Mouse (Mus musculus) kidney, embryonic 15.5 days (tissue): ENCODE data around the gene Smarce1. TPM values are rescaled to one million over a fixed set of nuclear protein-coding genes. Genes with fewer than 3 reads are reported as not detected.

Experiments used
- ATAC-seq: fragments of 200-750 bp; cut with Nextera tagmentation; replicated peaks from 2 replicates; pipeline ENCODE4 v1.8.0; 2017; ENCODE audit warnings: moderate TSS enrichment; ENCODE audit not compliant: low FRiP score
- H3K27ac ChIP-seq: fragments of 300-500 bp; sonication (generic); 2 replicates; pipeline ENCODE4 v1.5.1; 2015; ENCODE audit warnings: mild to moderate bottlenecking, inconsistent platforms
- H3K27me3 ChIP-seq: fragments of 300-500 bp; sonication (generic); 2 replicates; pipeline ENCODE4 v1.6.1; 2015; ENCODE audit warnings: inconsistent platforms
- H3K36me3 ChIP-seq: fragments of 300-500 bp; sonication (generic); 2 replicates; pipeline ENCODE4 v1.6.1; 2015; ENCODE audit warnings: inconsistent platforms
- H3K4me1 ChIP-seq: fragments of 300-500 bp; sonication (generic); 2 replicates; pipeline ENCODE4 v1.6.1; 2015; ENCODE audit warnings: inconsistent platforms
- H3K4me2 ChIP-seq: fragments of 300-500 bp; sonication (generic); 2 replicates; pipeline ENCODE4 v1.6.1; 2015; ENCODE audit warnings: moderate library complexity, mild to moderate bottlenecking, inconsistent platforms
- H3K4me3 ChIP-seq: fragments of 300-500 bp; sonication (generic); replicated peaks from 2 replicates; pipeline ENCODE4 v1.5.1; 2015; ENCODE audit warnings: mild to moderate bottlenecking, inconsistent platforms
- H3K9ac ChIP-seq: fragments of 300-500 bp; sonication (generic); 2 replicates; pipeline ENCODE4 v1.6.1; 2015; ENCODE audit warnings: mild to moderate bottlenecking, inconsistent platforms
- H3K9me3 ChIP-seq: fragments of 300-500 bp; sonication (generic); replicated peaks from 2 replicates; pipeline ENCODE4 v1.6.1; 2016; ENCODE audit warnings: inconsistent platforms
- WGBS: fragments of 180-500 bp; shearing (Covaris S2); methylation state at CpG from one replicate; pipeline ENCODE4 v1.1.7; 2015; ENCODE audit warnings: mixed read lengths; 5-methylcytosine and 5-hydroxymethylcytosine counted together
- polyA plus RNA-seq: library from polyadenylated mRNA; unstranded; fragments of >200 nt; fragmentation: Nextera tagmentation; extraction: Ambion mirVana; gene quantifications from 2 replicates; pipeline ENCODE4 v1.2.1, GENCODE M21; 2015

Gene Smarce1
- polyA plus RNA-seq, 1 experiment from 2014 or later = 249 TPM

- ATAC-seq = no peak
- Histone ChIP-seq H3K27me3 (no peaks in the 10 kb centered on the region), H3K4me3 (no peak overlapping the region), H3K4me2 (no peak overlapping the region), H3K4me1 (0 out of 2 replicates have a peak, but pooled peaks cover 3% of the 10 kb centered on the region), H3K27ac (no peak overlapping the region), H3K36me3 (peaks cover 92% of the 10 kb centered on the region), H3K9ac (no peak overlapping the region), H3K9me3 (no peaks in the 10 kb centered on the region)
- WGBS = 54% methylated on average over 2 of the region's 2 CpGs
These were observed 9.0 kb downstream of the Smarce1 start for GRCm38 (mm10) chr11:99221811-99222210.

DNA sequence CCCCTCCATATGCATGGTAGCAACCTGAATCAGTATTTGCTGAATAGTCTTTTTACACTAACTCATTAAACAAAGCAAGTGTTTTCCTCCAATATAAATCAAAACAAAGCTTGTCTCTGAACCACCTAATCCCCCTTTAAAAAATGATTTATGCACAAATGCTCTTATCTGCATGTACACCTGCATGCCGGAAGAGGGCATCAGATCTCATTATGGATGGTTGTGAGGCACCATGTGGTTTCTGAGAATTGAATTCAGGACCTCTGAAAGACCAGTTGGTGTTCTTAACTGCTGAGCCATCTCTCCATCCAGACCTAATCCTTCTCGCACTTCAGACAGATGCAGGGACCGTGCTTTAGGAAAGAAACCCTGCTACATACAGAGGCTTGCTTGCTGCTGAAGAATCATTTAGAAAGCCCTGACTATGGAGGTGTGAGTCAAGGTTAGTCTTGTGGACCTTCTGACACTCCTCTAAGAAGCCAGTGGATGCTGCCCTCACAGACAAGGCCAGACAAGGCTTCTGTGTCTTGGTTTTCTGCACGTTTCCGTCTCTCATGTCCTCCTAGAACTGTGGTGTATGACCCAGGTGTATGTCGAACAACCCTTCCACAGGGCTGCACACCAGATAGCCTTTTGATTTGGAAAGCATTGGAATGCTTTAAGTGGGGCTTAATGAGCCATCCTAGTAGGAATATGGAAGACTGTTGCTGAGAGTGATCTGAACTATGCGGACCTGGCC is 13.4 kb downstream of the Smarce1 start:
- no peaks in the 10 kb centered on the region for H3K9me3 ChIP-seq
- no peak overlapping the region for H3K27ac ChIP-seq
- 92% methylated on average over 7 of the region's 7 CpGs for WGBS
- H3K9ac ChIP-seq = no peak overlapping the region
- ATAC-seq = no peak
- H3K4me2 ChIP-seq = no peak overlapping the region
- peaks cover 97% of the 10 kb centered on the region for H3K36me3 ChIP-seq
- H3K4me1 ChIP-seq = 0 out of 2 replicates have a peak, but pooled peaks cover 3% of the 10 kb centered on the region
- no peak overlapping the region for H3K4me3 ChIP-seq
- H3K27me3 ChIP-seq = no peaks in the 10 kb centered on the region

DNA sequence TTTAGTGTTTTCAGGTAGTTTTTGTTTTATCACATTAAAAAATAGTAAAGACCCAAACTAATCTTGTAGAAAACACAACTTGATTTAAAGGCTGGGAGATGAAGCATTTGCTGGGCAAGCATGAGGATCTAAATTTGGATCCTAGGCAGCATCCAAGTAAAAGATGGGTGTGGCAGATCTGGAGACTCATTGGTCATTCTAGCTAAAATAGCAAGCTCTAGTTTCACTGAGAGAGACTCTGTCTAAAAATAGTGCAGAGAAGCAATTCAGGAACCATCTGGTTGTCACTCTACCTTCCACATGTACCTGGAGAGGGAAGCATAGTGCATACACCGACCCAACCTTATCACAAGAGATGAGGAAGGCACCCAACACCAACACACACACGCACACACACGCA is 14.6 kb downstream of the Smarce1 start:
- no peak overlapping the region for H3K4me2 ChIP-seq
- H3K9me3 ChIP-seq = no peaks in the 10 kb centered on the region
- 99% methylated on average over 3 of the region's 3 CpGs for WGBS
- H3K4me1 ChIP-seq = no peaks in the 10 kb centered on the region
- H3K9ac ChIP-seq = no peak overlapping the region
- no peak overlapping the region for H3K27ac ChIP-seq
- peaks cover 98% of the 10 kb centered on the region for H3K36me3 ChIP-seq
- ATAC-seq = no peak
- H3K27me3 ChIP-seq = no peaks in the 10 kb centered on the region
- H3K4me3 ChIP-seq = no peak overlapping the region

DNA sequence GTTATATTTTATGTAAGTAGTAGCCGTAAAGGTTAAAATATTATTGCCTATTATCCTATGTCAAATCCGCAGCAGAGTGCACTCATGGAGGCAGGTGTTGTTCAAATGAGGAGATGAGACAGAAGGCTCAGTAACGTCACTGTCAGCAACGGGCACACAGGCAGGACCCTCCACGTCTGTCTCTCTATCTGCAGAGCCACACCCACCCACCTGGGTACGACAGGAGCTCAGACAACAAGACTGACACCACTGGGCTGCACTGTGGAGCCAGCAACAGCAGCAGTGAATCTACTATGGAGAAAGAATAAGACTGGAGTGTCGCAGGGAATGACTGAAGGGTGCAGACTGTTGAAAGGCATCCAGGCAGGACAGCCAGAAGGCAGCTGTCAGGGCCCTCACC is 18.1 kb downstream of the Smarce1 start:
- ATAC-seq = no peak
- Histone ChIP-seq H3K4me2 (no peak overlapping the region), H3K27ac (no peak overlapping the region), H3K27me3 (no peaks in the 10 kb centered on the region), H3K36me3 (peaks cover 92% of the 10 kb centered on the region), H3K4me3 (no peak overlapping the region), H3K4me1 (no peaks in the 10 kb centered on the region), H3K9me3 (no peaks in the 10 kb centered on the region), H3K9ac (no peak overlapping the region)
- WGBS = 92% methylated on average over 7 of the region's 7 CpGs

DNA sequence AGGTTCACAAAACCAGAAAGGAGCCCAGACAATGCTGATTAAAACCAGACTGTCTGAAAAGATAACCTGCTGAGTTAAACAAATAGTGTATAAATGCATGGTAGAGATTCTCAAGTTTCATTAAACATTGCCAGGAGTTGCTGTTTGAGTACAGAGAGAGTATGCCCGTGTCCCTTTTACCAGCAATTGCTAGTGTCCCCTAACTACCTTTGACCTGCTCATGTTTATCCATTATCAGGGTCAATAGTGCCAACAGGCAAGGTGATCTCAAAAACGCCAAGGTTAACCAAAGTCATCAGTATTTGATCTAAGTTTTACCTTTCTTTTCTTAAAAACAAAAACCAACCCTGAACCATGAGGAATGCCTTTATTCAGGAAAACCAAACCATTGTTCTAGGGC is 18.9 kb downstream of the Smarce1 start:
- ATAC-seq = no peak
- no peak overlapping the region for H3K4me3 ChIP-seq
- H3K9me3 ChIP-seq = no peaks in the 10 kb centered on the region
- 67% methylated on average over 2 of the region's 2 CpGs for WGBS
- no peak overlapping the region for H3K27ac ChIP-seq
- no peaks in the 10 kb centered on the region for H3K27me3 ChIP-seq
- H3K9ac ChIP-seq = no peak overlapping the region
- H3K36me3 ChIP-seq = peaks cover 84% of the 10 kb centered on the region
- no peaks in the 10 kb centered on the region for H3K4me1 ChIP-seq
- H3K4me2 ChIP-seq = no peak overlapping the region

- no peak overlapping the region for H3K9ac ChIP-seq
- no peak for ATAC-seq
- no peak overlapping the region for H3K4me3 ChIP-seq
- 82% methylated on average over 8 of the region's 8 CpGs for WGBS
- no peaks in the 10 kb centered on the region for H3K9me3 ChIP-seq
- H3K4me1 ChIP-seq = no peaks in the 10 kb centered on the region
- no peak overlapping the region for H3K27ac ChIP-seq
- peaks cover 47% of the 10 kb centered on the region for H3K36me3 ChIP-seq
- H3K27me3 ChIP-seq = no peaks in the 10 kb centered on the region
- H3K4me2 ChIP-seq = no peak overlapping the region
These were observed 22.6 kb downstream of the Smarce1 start for GRCm38 (mm10) chr11:99208105-99208669.

GRCm38 (mm10) chr11:99207449-99207848 is 23.4 kb downstream of the Smarce1 start:
- ATAC-seq = no peak
- Histone ChIP-seq H3K4me1 (no peaks in the 10 kb centered on the region), H3K9me3 (no peaks in the 10 kb centered on the region), H3K4me3 (no peak overlapping the region), H3K4me2 (no peak overlapping the region), H3K9ac (no peak overlapping the region), H3K27me3 (no peaks in the 10 kb centered on the region), H3K36me3 (peaks cover 40% of the 10 kb centered on the region), H3K27ac (no peak overlapping the region)
- 17% methylated on average over 2 of the region's 2 CpGs for WGBS

- H3K4me3 ChIP-seq = no peak overlapping the region
- H3K36me3 ChIP-seq = peaks cover 35% of the 10 kb centered on the region
- no peak for ATAC-seq
- H3K9me3 ChIP-seq = no peaks in the 10 kb centered on the region
- H3K4me1 ChIP-seq = no peaks in the 10 kb centered on the region
- no peak overlapping the region for H3K27ac ChIP-seq
- no peaks in the 10 kb centered on the region for H3K27me3 ChIP-seq
- H3K9ac ChIP-seq = no peak overlapping the region
- 27% methylated on average over 2 of the region's 2 CpGs for WGBS
- no peak overlapping the region for H3K4me2 ChIP-seq
These were observed 23.9 kb downstream of the Smarce1 start for GRCm38 (mm10) chr11:99206954-99207353.

- H3K4me1 ChIP-seq = no peaks in the 10 kb centered on the region
- H3K36me3 ChIP-seq = no peaks in the 10 kb centered on the region
- no peaks in the 10 kb centered on the region; the same call in 1 of the 2 replicates for H3K9me3 ChIP-seq
- peaks cover 4% of the 10 kb centered on the region; the same call in 1 of the 2 replicates for H3K27me3 ChIP-seq
- no peak overlapping the region for H3K4me3 ChIP-seq
- WGBS = 21% methylated on average over 14 of the region's 14 CpGs
- no peak for ATAC-seq
- H3K4me2 ChIP-seq = no peak overlapping the region
- no peak overlapping the region for H3K27ac ChIP-seq
- H3K9ac ChIP-seq = no peak overlapping the region
These were observed 41.6 kb downstream of the Smarce1 start for GRCm38 (mm10) chr11:99189154-99189582.

- 92% methylated on average over 4 of the region's 4 CpGs for WGBS
- Histone ChIP-seq H3K9ac (no peak overlapping the region), H3K4me3 (no peak overlapping the region), H3K27ac (no peak overlapping the region), H3K4me2 (no peak overlapping the region), H3K36me3 (no peaks in the 10 kb centered on the region), H3K9me3 (no peaks in the 10 kb centered on the region), H3K27me3 (peaks cover 4% of the 10 kb centered on the region; the same call in 1 of the 2 replicates), H3K4me1 (peaks cover 5% of the 10 kb centered on the region)
- no peak for ATAC-seq
These were observed 43.5 kb downstream of the Smarce1 start for GRCm38 (mm10) chr11:99187348-99187747.

DNA sequence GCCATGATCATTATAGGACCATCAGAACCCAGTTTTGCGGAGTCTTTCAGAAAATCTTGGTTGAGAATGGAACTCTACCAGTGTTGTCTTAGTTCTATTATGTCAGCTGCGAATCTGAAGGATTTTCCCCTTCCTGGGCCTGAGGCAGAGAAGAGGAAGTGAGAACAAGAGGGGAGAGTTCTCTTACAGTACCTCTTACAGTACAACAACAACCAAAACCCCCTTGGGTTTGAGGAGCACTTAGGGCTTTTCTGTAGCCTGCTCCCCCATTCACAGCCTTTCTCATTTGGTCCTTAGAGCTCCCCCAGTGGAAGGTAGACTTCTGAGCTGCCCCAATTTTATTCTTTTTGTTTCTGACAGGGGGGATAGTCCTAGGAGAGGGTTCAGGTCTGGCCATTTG is 44.0 kb downstream of the Smarce1 start:
- no peak overlapping the region for H3K27ac ChIP-seq
- WGBS = 73% methylated on average over 2 of the region's 2 CpGs

DNA sequence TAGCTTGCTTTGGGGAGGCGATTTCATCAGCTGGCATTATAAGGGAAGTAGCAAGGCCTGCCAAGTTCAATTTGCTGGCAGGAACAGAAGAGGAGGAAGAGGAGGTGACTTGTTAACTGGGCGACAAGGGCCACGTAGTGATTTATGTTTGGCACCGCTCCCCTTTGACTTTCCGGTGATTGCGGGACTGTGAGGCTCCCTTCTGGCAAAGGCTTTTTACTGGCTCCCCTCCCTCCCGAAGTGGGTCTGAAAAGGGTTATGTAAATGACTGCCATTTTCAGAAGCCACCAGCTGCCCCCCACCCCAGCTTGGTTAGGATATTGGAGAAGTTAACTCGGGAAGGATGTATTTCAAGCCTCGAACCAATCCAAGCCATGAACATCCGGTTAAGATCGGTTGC is 48.2 kb downstream of the Smarce1 start:
- Histone ChIP-seq H3K4me3 (no peak overlapping the region), H3K4me2 (peak overlapping the region; percentile 29; the same call in 1 of the 2 replicates), H3K9ac (no peak overlapping the region), H3K36me3 (no peaks in the 10 kb centered on the region), H3K27me3 (no peaks in the 10 kb centered on the region), H3K27ac (no peak overlapping the region), H3K9me3 (no peaks in the 10 kb centered on the region), H3K4me1 (peaks cover 5% of the 10 kb centered on the region)
- ATAC-seq = no peak
- WGBS = 27% methylated on average over 11 of the region's 11 CpGs

More for the DNA sequence above, 44.0 kb downstream of the Smarce1 start:
- Histone ChIP-seq H3K4me2 (no peak overlapping the region), H3K4me3 (no peak overlapping the region), H3K9me3 (no peaks in the 10 kb centered on the region), H3K4me1 (peaks cover 5% of the 10 kb centered on the region), H3K9ac (no peak overlapping the region), H3K27me3 (peaks cover 4% of the 10 kb centered on the region; the same call in 1 of the 2 replicates), H3K36me3 (no peaks in the 10 kb centered on the region)
- no peak for ATAC-seq
